Mouse (Mus musculus) hindbrain, embryonic 16.5 days (tissue): Measurements from ENCODE around the gene Cuta. TPM values are rescaled to one million over a fixed set of nuclear protein-coding genes. Genes with fewer than 3 reads are reported as not detected.
A peak's percentile ranks its signal among the peaks of the same experiment; 100 is the strongest.

Experiments
- ATAC-seq: fragments of 200-750 bp; cut with Nextera tagmentation; 2 replicates; pipeline ENCODE4 v1.8.0; 2017; ENCODE audit warnings: moderate TSS enrichment, moderate library complexity
- H3K27ac ChIP-seq: fragments of 300-500 bp; sonication (generic); 2 replicates; pipeline ENCODE4 v1.5.1; 2014; ENCODE audit warnings: low read depth, mild to moderate bottlenecking, control low read depth, low read length, moderate library complexity
- H3K27me3 ChIP-seq: fragments of 300-500 bp; sonication (generic); replicated peaks from 2 replicates; pipeline ENCODE4 v1.6.1; 2014; ENCODE audit warnings: low read length; ENCODE audit not compliant: control insufficient read depth, insufficient read depth
- H3K36me3 ChIP-seq: fragments of 300-500 bp; sonication (generic); 2 replicates; pipeline ENCODE4 v1.6.1; 2014; ENCODE audit warnings: mild to moderate bottlenecking, low read length, moderate library complexity, mixed read lengths; ENCODE audit not compliant: control insufficient read depth, insufficient read depth
- H3K4me1 ChIP-seq: fragments of 300-500 bp; sonication (generic); 2 replicates; pipeline ENCODE4 v1.6.1; 2014; ENCODE audit warnings: low read depth, low read length; ENCODE audit not compliant: control insufficient read depth, insufficient read depth
- H3K4me2 ChIP-seq: fragments of 300-500 bp; sonication (generic); 2 replicates; pipeline ENCODE4 v1.6.1; 2014; ENCODE audit warnings: mild to moderate bottlenecking, low read length, control low read depth, moderate library complexity
- H3K4me3 ChIP-seq: fragments of 300-500 bp; sonication (generic); 2 replicates; pipeline ENCODE4 v1.5.1; 2014; ENCODE audit warnings: mild to moderate bottlenecking, low read length, control low read depth, moderate library complexity
- H3K9ac ChIP-seq: fragments of 300-500 bp; sonication (generic); 2 replicates; pipeline ENCODE4 v1.6.1; 2014; ENCODE audit warnings: low read depth, mild to moderate bottlenecking, control low read depth, low read length, moderate library complexity
- H3K9me3 ChIP-seq: fragments of 300-500 bp; sonication (generic); 2 replicates; pipeline ENCODE4 v1.6.1; 2014; ENCODE audit warnings: mild to moderate bottlenecking, low read length, moderate library complexity; ENCODE audit not compliant: control insufficient read depth
- WGBS: fragments of 180-500 bp; shearing (Covaris S2); extraction: QIAGEN DNeasy Blood & Tissue Kit; methylation state at CpG from one replicate; pipeline ENCODE4 v1.1.7; 2014; 5-methylcytosine and 5-hydroxymethylcytosine counted together
- polyA plus RNA-seq: library from polyadenylated mRNA; unstranded; fragments of >200 nt; fragmentation: Nextera tagmentation; extraction: Ambion mirVana; gene quantifications from 2 replicates; pipeline ENCODE4 v1.2.1, GENCODE M21; 2015

Gene Cuta
- polyA plus RNA-seq, 1 experiment from 2014 or later = 140 TPM

GRCm38 (mm10) chr17:26941031-26941789 is 1.8 kb upstream of the Cuta start, which contains the start of gene Syngap1:
Syngap1 (plus strand) TSS chr17:26941253.
- H3K27ac ChIP-seq = peak within 1 kb of the TSS; percentile 97
- no peaks in the 10 kb centered on the region for H3K9me3 ChIP-seq
- H3K4me1 ChIP-seq = peaks cover 41% of the 10 kb centered on the region
- 2% methylated on average over 23 of the region's 24 CpGs for WGBS
- H3K4me2 ChIP-seq = peak within 1 kb of the TSS; percentile 77
- peak within 1 kb of the TSS; percentile 80 for H3K9ac ChIP-seq
- ATAC-seq = peak; percentile 13; the same call in 1 of the 2 replicates
- no peaks in the 10 kb centered on the region for H3K27me3 ChIP-seq
- H3K4me3 ChIP-seq = peak within 1 kb of the TSS; percentile 63
- H3K36me3 ChIP-seq = no peaks in the 10 kb centered on the region

GRCm38 (mm10) chr17:26939973-26940300 is 568 bp upstream of the Cuta start:
- no peak for ATAC-seq
- Histone ChIP-seq H3K9ac (peak overlapping the region; percentile 76), H3K9me3 (no peaks in the 10 kb centered on the region), H3K27ac (peak overlapping the region; percentile 97), H3K36me3 (peaks cover 9% of the 10 kb centered on the region), H3K4me3 (peak overlapping the region; percentile 63), H3K4me2 (peak overlapping the region; percentile 77), H3K4me1 (peaks cover 31% of the 10 kb centered on the region), H3K27me3 (no peaks in the 10 kb centered on the region)
- 0% methylated on average over 3 of the region's 3 CpGs for WGBS

GRCm38 (mm10) chr17:26938731-26939130 is 638 bp downstream of the Cuta start:
- peak overlapping the region; percentile 97 for H3K4me2 ChIP-seq
- WGBS = under 1% methylated on average over 21 of the region's 22 CpGs
- peak overlapping the region; percentile 56 for H3K9ac ChIP-seq
- no peak for ATAC-seq
- H3K36me3 ChIP-seq = peaks cover 11% of the 10 kb centered on the region
- peak overlapping the region; percentile 86 for H3K27ac ChIP-seq
- peak overlapping the region; percentile 63 for H3K4me3 ChIP-seq
- H3K4me1 ChIP-seq = peaks cover 41% of the 10 kb centered on the region
- no peaks in the 10 kb centered on the region for H3K27me3 ChIP-seq
- no peaks in the 10 kb centered on the region for H3K9me3 ChIP-seq

- Histone ChIP-seq H3K4me2 (peak overlapping the region; percentile 97), H3K4me1 (peaks cover 45% of the 10 kb centered on the region), H3K27me3 (no peaks in the 10 kb centered on the region), H3K9ac (peak overlapping the region; percentile 56), H3K9me3 (no peaks in the 10 kb centered on the region), H3K4me3 (peak overlapping the region; percentile 63), H3K27ac (no peak overlapping the region; the same call in 1 of the 2 replicates), H3K36me3 (peaks cover 11% of the 10 kb centered on the region)
- WGBS = 62% methylated on average over 16 of the region's 16 CpGs
- no peak for ATAC-seq
Measured at GRCm38 (mm10) chr17:26937883-26938695, 1.3 kb downstream of the Cuta start.

- Histone ChIP-seq H3K27ac (no peak overlapping the region), H3K4me2 (no peak overlapping the region), H3K9ac (no peak overlapping the region), H3K9me3 (no peaks in the 10 kb centered on the region), H3K4me3 (no peak overlapping the region), H3K27me3 (no peaks in the 10 kb centered on the region), H3K4me1 (peaks cover 39% of the 10 kb centered on the region), H3K36me3 (peaks cover 11% of the 10 kb centered on the region)
- 86% methylated on average over 15 of the region's 15 CpGs for whole genome bisulfite sequencing
- no peak for ATAC-seq
Measured at GRCm38 (mm10) chr17:26936921-26937695, 2.3 kb downstream of the Cuta start.

GRCm38 (mm10) chr17:26936453-26936852 is 2.9 kb downstream of the Cuta start:
- ATAC-seq = no peak
- 79% methylated on average over 12 of the region's 12 CpGs for WGBS

GRCm38 (mm10) chr17:26935027-26935426 is 4.3 kb downstream of the Cuta start:
- Histone ChIP-seq H3K9me3 (no peaks in the 10 kb centered on the region), H3K27ac (no peak overlapping the region), H3K4me2 (no peak overlapping the region), H3K4me3 (no peak overlapping the region), H3K9ac (no peak overlapping the region; the same call in 1 of the 2 replicates), H3K4me1 (peaks cover 27% of the 10 kb centered on the region), H3K36me3 (peaks cover 11% of the 10 kb centered on the region), H3K27me3 (no peaks in the 10 kb centered on the region)
- 89% methylated on average over 9 of the region's 9 CpGs for WGBS
- ATAC-seq = no peak

More at GRCm38 (mm10) chr17:26936453-26936852, 2.9 kb downstream of the Cuta start:
- H3K36me3 ChIP-seq = peaks cover 11% of the 10 kb centered on the region
- H3K9me3 ChIP-seq = no peaks in the 10 kb centered on the region
- H3K27me3 ChIP-seq = no peaks in the 10 kb centered on the region
- H3K4me2 ChIP-seq = no peak overlapping the region
- H3K4me3 ChIP-seq = no peak overlapping the region
- H3K9ac ChIP-seq = no peak overlapping the region
- no peak overlapping the region for H3K27ac ChIP-seq
- H3K4me1 ChIP-seq = peaks cover 38% of the 10 kb centered on the region

- no peak for ATAC-seq
- H3K27ac ChIP-seq = no peak overlapping the region
- peak overlapping the region; percentile 72 for H3K4me2 ChIP-seq
- H3K27me3 ChIP-seq = no peaks in the 10 kb centered on the region
- WGBS = 78% methylated on average over 15 of the region's 16 CpGs
- H3K9ac ChIP-seq = peak overlapping the region; percentile 81
- peaks cover 11% of the 10 kb centered on the region for H3K36me3 ChIP-seq
- H3K9me3 ChIP-seq = no peaks in the 10 kb centered on the region
- H3K4me3 ChIP-seq = peak overlapping the region; percentile 65
- H3K4me1 ChIP-seq = peaks cover 25% of the 10 kb centered on the region
Measured at GRCm38 (mm10) chr17:26933885-26934827, 5.2 kb downstream of the Cuta start.
